Mouse (Mus musculus): Measurements from ENCODE around the gene Galc. TPM values are rescaled to one million over a fixed set of nuclear protein-coding genes. Genes with fewer than 3 reads are reported as not detected.
A peak's percentile ranks its signal among the peaks of the same experiment; 100 is the strongest.

Gene Galc
- polyA plus RNA-seq, 1 experiment: 9.0 TPM

DNA sequence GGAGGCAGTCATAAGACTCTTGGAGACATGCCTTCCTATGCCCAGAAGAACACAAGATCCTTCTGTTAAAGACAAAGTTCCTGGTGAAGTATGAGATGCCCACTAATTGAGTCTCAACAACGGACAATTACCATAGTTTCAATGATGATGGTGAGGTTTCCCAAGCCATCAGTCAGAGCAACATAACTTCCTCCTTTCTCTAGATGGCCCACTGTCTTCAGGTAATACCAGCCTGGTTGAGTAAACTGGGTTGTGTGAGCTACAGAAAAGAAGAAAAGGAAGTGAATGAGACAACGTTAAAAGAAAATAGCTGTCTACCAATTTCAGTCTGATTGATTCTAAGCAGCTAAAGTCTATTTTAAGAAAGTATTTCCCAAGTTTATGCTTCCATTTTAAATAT, 32.2 kb downstream of the Galc start:
- no peak overlapping the region for H3K4me3 ChIP-seq (ENCODE audit: insufficient read depth, poor library complexity, severe bottlenecking)
- no peaks in the 10 kb centered on the region for H3K79me2 ChIP-seq (ENCODE audit: control insufficient read depth, insufficient read depth)
- H3K27me3 ChIP-seq (ENCODE audit: control insufficient read depth, insufficient read depth, insufficient read length): no peaks in the 10 kb centered on the region
- H3K36me3 ChIP-seq (ENCODE audit: control insufficient read depth, insufficient read depth): peaks cover 11% of the 10 kb centered on the region
- no peak overlapping the region for H3ac ChIP-seq (ENCODE audit: control insufficient read depth, insufficient read length, low read depth)
- TF ChIP-seq MAX (IDR thresholded peaks at IDR 0.05) (no peak), MYOG (IDR thresholded peaks at IDR 0.05; ENCODE audit: control insufficient read depth, extremely low read depth, insufficient read length) (no peak), MYOD1 (IDR thresholded peaks at IDR 0.05; ENCODE audit: control insufficient read depth, insufficient read length, low read depth) (no peak), CEBPB (IDR thresholded peaks at IDR 0.05; ENCODE audit: low read depth) (no peak), CTCF (IDR thresholded peaks at IDR 0.05; ENCODE audit: control insufficient read depth, insufficient read depth, insufficient read length) (no peak), USF1 (IDR thresholded peaks at IDR 0.05; ENCODE audit: low read depth) (no peak), FOSL1 (IDR thresholded peaks at IDR 0.05; ENCODE audit: insufficient read depth, low read length, poor library complexity, severe bottlenecking) (no peak)
- H3K79me3 ChIP-seq (ENCODE audit: low read depth): no peaks in the 10 kb centered on the region

DNA sequence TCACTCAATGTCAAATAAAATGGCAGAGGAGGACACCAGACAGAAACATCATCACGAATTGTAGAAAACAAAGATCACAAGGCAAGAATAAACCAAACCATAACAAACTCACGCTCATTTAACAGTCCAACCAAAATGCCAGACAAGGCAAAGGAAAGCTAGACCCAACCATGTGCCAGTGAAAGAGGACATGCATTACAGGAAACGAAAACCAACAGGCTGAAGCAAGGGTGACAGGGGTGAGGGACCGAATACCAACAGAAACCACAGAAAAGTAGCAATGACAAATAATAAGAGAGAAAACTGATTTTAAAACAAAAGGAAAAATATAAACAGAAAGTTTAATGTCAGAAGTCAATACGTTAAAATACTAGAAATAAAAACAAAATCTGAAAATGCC, 36.0 kb downstream of the Galc start:
- H3K79me3 ChIP-seq (ENCODE audit: low read depth): no peaks in the 10 kb centered on the region

GRCm38 (mm10) chr12:98216432-98216831, 42.8 kb downstream of the Galc start:
- Histone ChIP-seq H3K4me3 (ENCODE audit: insufficient read depth, poor library complexity, severe bottlenecking) (no peak overlapping the region), H3K27me3 (ENCODE audit: control insufficient read depth, insufficient read depth, insufficient read length) (no peaks in the 10 kb centered on the region), H3K36me3 (ENCODE audit: control insufficient read depth, insufficient read depth) (peaks cover 6% of the 10 kb centered on the region), H3K79me2 (ENCODE audit: control insufficient read depth, insufficient read depth) (no peaks in the 10 kb centered on the region), H3ac (ENCODE audit: control insufficient read depth, insufficient read length, low read depth) (no peak overlapping the region), H3K79me3 (ENCODE audit: low read depth) (no peaks in the 10 kb centered on the region)
- TF ChIP-seq CTCF (IDR thresholded peaks at IDR 0.05; ENCODE audit: control insufficient read depth, insufficient read depth, insufficient read length): no peak
- TF ChIP-seq MAX (IDR thresholded peaks at IDR 0.05): no peak
- no peak for TF ChIP-seq MYOG (IDR thresholded peaks at IDR 0.05; ENCODE audit: control insufficient read depth, extremely low read depth, insufficient read length)
- no peak for TF ChIP-seq MYOD1 (IDR thresholded peaks at IDR 0.05; ENCODE audit: control insufficient read depth, insufficient read length, low read depth)
- TF ChIP-seq USF1 (IDR thresholded peaks at IDR 0.05; ENCODE audit: low read depth): no peak
- no peak for TF ChIP-seq FOSL1 (IDR thresholded peaks at IDR 0.05; ENCODE audit: insufficient read depth, low read length, poor library complexity, severe bottlenecking)
- no peak for TF ChIP-seq CEBPB (IDR thresholded peaks at IDR 0.05; ENCODE audit: low read depth)

More for the DNA sequence above, 36.0 kb downstream of the Galc start:
- no peak overlapping the region for H3ac ChIP-seq (ENCODE audit: control insufficient read depth, insufficient read length, low read depth)
- peaks cover 11% of the 10 kb centered on the region for H3K36me3 ChIP-seq (ENCODE audit: control insufficient read depth, insufficient read depth)
- no peaks in the 10 kb centered on the region for H3K27me3 ChIP-seq (ENCODE audit: control insufficient read depth, insufficient read depth, insufficient read length)
- no peaks in the 10 kb centered on the region for H3K79me2 ChIP-seq (ENCODE audit: control insufficient read depth, insufficient read depth)
- no peak for TF ChIP-seq USF1 (IDR thresholded peaks at IDR 0.05; ENCODE audit: low read depth)
- TF ChIP-seq CTCF (IDR thresholded peaks at IDR 0.05; ENCODE audit: control insufficient read depth, insufficient read depth, insufficient read length): no peak
- no peak for TF ChIP-seq MYOD1 (IDR thresholded peaks at IDR 0.05; ENCODE audit: control insufficient read depth, insufficient read length, low read depth)
- TF ChIP-seq FOSL1 (IDR thresholded peaks at IDR 0.05; ENCODE audit: insufficient read depth, low read length, poor library complexity, severe bottlenecking): no peak
- no peak for TF ChIP-seq MYOG (IDR thresholded peaks at IDR 0.05; ENCODE audit: control insufficient read depth, extremely low read depth, insufficient read length)
- TF ChIP-seq MAX (IDR thresholded peaks at IDR 0.05): no peak
- TF ChIP-seq CEBPB (IDR thresholded peaks at IDR 0.05; ENCODE audit: low read depth): no peak
- H3K4me3 ChIP-seq (ENCODE audit: insufficient read depth, poor library complexity, severe bottlenecking): no peak overlapping the region

DNA sequence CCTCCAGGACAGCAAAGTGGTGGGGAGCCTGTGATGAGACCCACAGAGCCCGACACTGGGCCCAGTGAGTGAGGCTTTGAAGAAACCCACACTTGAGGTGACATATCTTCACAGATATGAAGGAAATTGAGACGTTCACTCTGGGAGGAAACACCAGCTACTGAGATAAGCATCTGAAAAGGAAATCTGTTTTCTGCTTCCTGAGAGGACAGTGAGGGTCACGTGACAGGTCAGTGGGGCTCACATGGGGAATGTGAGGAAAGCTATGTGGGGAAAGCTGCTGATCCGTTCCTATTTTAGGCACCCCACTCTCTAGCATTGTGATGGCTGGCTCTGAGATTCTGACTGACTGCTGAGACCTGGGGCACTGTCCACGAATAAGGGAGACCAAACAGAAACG, 43.7 kb downstream of the Galc start:
- no peaks in the 10 kb centered on the region for H3K79me3 ChIP-seq (ENCODE audit: low read depth)
- no peaks in the 10 kb centered on the region for H3K27me3 ChIP-seq (ENCODE audit: control insufficient read depth, insufficient read depth, insufficient read length)
- TF ChIP-seq USF1 (IDR thresholded peaks at IDR 0.05; ENCODE audit: low read depth): peak; percentile 52
- no peak for TF ChIP-seq FOSL1 (IDR thresholded peaks at IDR 0.05; ENCODE audit: insufficient read depth, low read length, poor library complexity, severe bottlenecking)

DNA sequence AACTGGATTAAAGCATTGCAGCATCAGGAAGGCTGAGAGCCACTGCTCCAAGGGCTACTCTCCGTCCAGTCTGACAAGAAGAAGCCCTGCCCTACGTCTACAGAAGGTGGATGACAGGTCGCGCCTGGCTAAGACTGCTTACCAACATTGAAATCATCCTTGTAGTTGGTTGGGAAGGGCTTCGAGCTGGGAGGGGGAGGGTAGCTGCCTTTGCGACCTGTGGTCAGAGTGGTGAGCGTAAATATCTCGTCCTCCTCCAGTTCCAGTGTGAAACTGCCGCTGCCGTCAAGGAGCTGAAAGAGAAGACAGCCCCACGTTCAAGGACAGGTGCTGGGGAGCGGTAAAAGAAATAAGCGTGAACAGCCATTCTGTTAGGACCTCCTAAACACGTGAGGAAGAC, 45.1 kb downstream of the Galc start:
- H3ac ChIP-seq (ENCODE audit: control insufficient read depth, insufficient read length, low read depth): no peak overlapping the region
- H3K79me2 ChIP-seq (ENCODE audit: control insufficient read depth, insufficient read depth): no peaks in the 10 kb centered on the region
- no peak for TF ChIP-seq MAX (IDR thresholded peaks at IDR 0.05)
- no peak for TF ChIP-seq FOSL1 (IDR thresholded peaks at IDR 0.05; ENCODE audit: insufficient read depth, low read length, poor library complexity, severe bottlenecking)
- no peak for TF ChIP-seq CTCF (IDR thresholded peaks at IDR 0.05; ENCODE audit: control insufficient read depth, insufficient read depth, insufficient read length)
- no peak for TF ChIP-seq MYOG (IDR thresholded peaks at IDR 0.05; ENCODE audit: control insufficient read depth, extremely low read depth, insufficient read length)
- TF ChIP-seq CEBPB (IDR thresholded peaks at IDR 0.05; ENCODE audit: low read depth): no peak
- TF ChIP-seq USF1 (IDR thresholded peaks at IDR 0.05; ENCODE audit: low read depth): no peak
- TF ChIP-seq MYOD1 (IDR thresholded peaks at IDR 0.05; ENCODE audit: control insufficient read depth, insufficient read length, low read depth): no peak
- H3K4me3 ChIP-seq (ENCODE audit: insufficient read depth, poor library complexity, severe bottlenecking): no peak overlapping the region
- no peaks in the 10 kb centered on the region for H3K79me3 ChIP-seq (ENCODE audit: low read depth)
- no peaks in the 10 kb centered on the region for H3K27me3 ChIP-seq (ENCODE audit: control insufficient read depth, insufficient read depth, insufficient read length)
- H3K36me3 ChIP-seq (ENCODE audit: control insufficient read depth, insufficient read depth): peaks cover 6% of the 10 kb centered on the region

More for the DNA sequence above, 43.7 kb downstream of the Galc start:
- Histone ChIP-seq H3K4me3 (ENCODE audit: insufficient read depth, poor library complexity, severe bottlenecking) (no peak overlapping the region), H3K36me3 (ENCODE audit: control insufficient read depth, insufficient read depth) (peaks cover 6% of the 10 kb centered on the region), H3ac (ENCODE audit: control insufficient read depth, insufficient read length, low read depth) (no peak overlapping the region), H3K79me2 (ENCODE audit: control insufficient read depth, insufficient read depth) (no peaks in the 10 kb centered on the region)

DNA sequence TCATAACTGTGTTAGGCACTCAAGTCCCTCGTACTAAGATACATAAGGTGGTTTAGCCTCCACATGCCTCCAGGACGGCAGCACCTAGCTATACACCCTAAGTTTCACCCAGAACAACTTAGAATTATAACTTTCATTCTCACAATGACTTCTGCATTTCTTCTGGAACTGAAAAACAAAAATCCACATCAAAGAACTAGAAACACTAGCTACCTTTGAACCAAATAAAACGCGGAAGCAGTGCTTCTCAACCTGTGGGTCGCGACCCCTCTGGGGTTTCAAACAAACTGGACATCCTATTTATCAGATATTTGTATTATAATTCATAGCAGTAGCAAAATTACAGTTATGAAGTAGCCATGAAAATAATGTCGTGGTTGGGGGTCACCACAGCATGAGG, 45.5 kb downstream of the Galc start:
- H3K79me3 ChIP-seq (ENCODE audit: low read depth): no peaks in the 10 kb centered on the region
- no peaks in the 10 kb centered on the region for H3K27me3 ChIP-seq (ENCODE audit: control insufficient read depth, insufficient read depth, insufficient read length)
- peaks cover 6% of the 10 kb centered on the region for H3K36me3 ChIP-seq (ENCODE audit: control insufficient read depth, insufficient read depth)

More for the DNA sequence above, 45.5 kb downstream of the Galc start:
- Histone ChIP-seq H3ac (ENCODE audit: control insufficient read depth, insufficient read length, low read depth) (no peak overlapping the region), H3K79me2 (ENCODE audit: control insufficient read depth, insufficient read depth) (no peaks in the 10 kb centered on the region), H3K4me3 (ENCODE audit: insufficient read depth, poor library complexity, severe bottlenecking) (no peak overlapping the region)
- no peak for TF ChIP-seq FOSL1 (IDR thresholded peaks at IDR 0.05; ENCODE audit: insufficient read depth, low read length, poor library complexity, severe bottlenecking)
